Mouse (Mus musculus): ENCODE data around the gene 1600014C10Rik.

1600014C10Rik gene

GRCm38 (mm10) chr7:38176056-38176455 lies 7.0 kb upstream of the 1600014C10Rik start:
- Histone ChIP-seq H3K36me3 (ENCODE audit: insufficient read depth, low read length) (no peaks in the 10 kb centered on the region), H3K4me3 (replicated peaks; ENCODE audit: low read length) (no peak overlapping the region), H3K9me3 (ENCODE audit: low read length) (0 out of 2 replicates have a peak, but pooled peaks cover 3% of the 10 kb centered on the region), H3K4me1 (replicated peaks; ENCODE audit: low read depth, low read length) (peaks cover 42% of the 10 kb centered on the region), H3K27me3 (ENCODE audit: insufficient read depth, low read length) (peaks cover 42% of the 10 kb centered on the region)
- no peak for TF ChIP-seq NANOG (IDR thresholded peaks at IDR 0.05; ENCODE audit: borderline replicate concordance, low read length)
- no peak for TF ChIP-seq CTCF (conservative IDR thresholded peaks at IDR 0.05; ENCODE audit: low read length)

- H3K4me1 ChIP-seq (replicated peaks; ENCODE audit: low read depth, low read length): peaks cover 29% of the 10 kb centered on the region
- no peaks in the 10 kb centered on the region for H3K36me3 ChIP-seq (ENCODE audit: insufficient read depth, low read length)
- TF ChIP-seq CTCF (conservative IDR thresholded peaks at IDR 0.05; ENCODE audit: low read length) (no peak), POU5F1 (IDR thresholded peaks at IDR 0.05; ENCODE audit: borderline replicate concordance, low read length) (no peak), NANOG (IDR thresholded peaks at IDR 0.05; ENCODE audit: borderline replicate concordance, low read length) (no peak)
- peaks cover 25% of the 10 kb centered on the region for H3K27me3 ChIP-seq (ENCODE audit: insufficient read depth, low read length)
- H3K9me3 ChIP-seq (ENCODE audit: low read length): no peaks in the 10 kb centered on the region
- H3K4me3 ChIP-seq (replicated peaks; ENCODE audit: low read length): no peak overlapping the region
Observed at GRCm38 (mm10) chr7:38179896-38180295, 3.1 kb upstream of the 1600014C10Rik start.

GRCm38 (mm10) chr7:38181366-38181765 lies 1.7 kb upstream of the 1600014C10Rik start:
- no peaks in the 10 kb centered on the region for H3K9me3 ChIP-seq (ENCODE audit: low read length)
- TF ChIP-seq POU5F1 (IDR thresholded peaks at IDR 0.05; ENCODE audit: borderline replicate concordance, low read length) (no peak), NANOG (IDR thresholded peaks at IDR 0.05; ENCODE audit: borderline replicate concordance, low read length) (no peak), CTCF (conservative IDR thresholded peaks at IDR 0.05; ENCODE audit: low read length) (no peak)
- no peaks in the 10 kb centered on the region for H3K36me3 ChIP-seq (ENCODE audit: insufficient read depth, low read length)
- H3K4me3 ChIP-seq (replicated peaks; ENCODE audit: low read length): no peak overlapping the region
- H3K4me1 ChIP-seq (replicated peaks; ENCODE audit: low read depth, low read length): peaks cover 33% of the 10 kb centered on the region
- peaks cover 13% of the 10 kb centered on the region; the same call in 1 of the 2 replicates for H3K27me3 ChIP-seq (ENCODE audit: insufficient read depth, low read length)

- Histone ChIP-seq H3K36me3 (ENCODE audit: insufficient read depth, low read length) (no peaks in the 10 kb centered on the region), H3K27me3 (ENCODE audit: insufficient read depth, low read length) (peaks cover 8% of the 10 kb centered on the region; the same call in 1 of the 2 replicates), H3K4me3 (replicated peaks; ENCODE audit: low read length) (peak overlapping the region; percentile 85), H3K4me1 (replicated peaks; ENCODE audit: low read depth, low read length) (peaks cover 33% of the 10 kb centered on the region), H3K9me3 (ENCODE audit: low read length) (no peaks in the 10 kb centered on the region)
- TF ChIP-seq POU5F1 (IDR thresholded peaks at IDR 0.05; ENCODE audit: borderline replicate concordance, low read length) (no peak), CTCF (conservative IDR thresholded peaks at IDR 0.05; ENCODE audit: low read length) (peak; percentile 88)
Observed at GRCm38 (mm10) chr7:38182596-38182961, 438 bp upstream of the 1600014C10Rik start.

GRCm38 (mm10) chr7:38183709-38184417 lies 846 bp downstream of the 1600014C10Rik start:
- H3K4me1 ChIP-seq (replicated peaks; ENCODE audit: low read depth, low read length): peaks cover 33% of the 10 kb centered on the region
- peaks cover 8% of the 10 kb centered on the region; the same call in 1 of the 2 replicates for H3K27me3 ChIP-seq (ENCODE audit: insufficient read depth, low read length)
- TF ChIP-seq CTCF (conservative IDR thresholded peaks at IDR 0.05; ENCODE audit: low read length) (no peak), POU5F1 (IDR thresholded peaks at IDR 0.05; ENCODE audit: borderline replicate concordance, low read length) (no peak), NANOG (IDR thresholded peaks at IDR 0.05; ENCODE audit: borderline replicate concordance, low read length) (no peak)
- H3K36me3 ChIP-seq (ENCODE audit: insufficient read depth, low read length): peaks cover 3% of the 10 kb centered on the region; the same call in 1 of the 2 replicates
- H3K9me3 ChIP-seq (ENCODE audit: low read length): no peaks in the 10 kb centered on the region
- peak overlapping the region; percentile 85 for H3K4me3 ChIP-seq (replicated peaks; ENCODE audit: low read length)

- Histone ChIP-seq H3K4me3 (replicated peaks; ENCODE audit: low read length) (peak overlapping the region; percentile 85), H3K36me3 (ENCODE audit: insufficient read depth, low read length) (peaks cover 3% of the 10 kb centered on the region; the same call in 1 of the 2 replicates), H3K27me3 (ENCODE audit: insufficient read depth, low read length) (peaks cover 8% of the 10 kb centered on the region; the same call in 1 of the 2 replicates), H3K4me1 (replicated peaks; ENCODE audit: low read depth, low read length) (peaks cover 36% of the 10 kb centered on the region), H3K9me3 (ENCODE audit: low read length) (no peaks in the 10 kb centered on the region)
- TF ChIP-seq NANOG (IDR thresholded peaks at IDR 0.05; ENCODE audit: borderline replicate concordance, low read length): no peak
- no peak for TF ChIP-seq POU5F1 (IDR thresholded peaks at IDR 0.05; ENCODE audit: borderline replicate concordance, low read length)
- no peak for TF ChIP-seq CTCF (conservative IDR thresholded peaks at IDR 0.05; ENCODE audit: low read length)
Observed at GRCm38 (mm10) chr7:38184418-38184745, 1.4 kb downstream of the 1600014C10Rik start.

GRCm38 (mm10) chr7:38184786-38185185 lies 1.8 kb downstream of the 1600014C10Rik start:
- Histone ChIP-seq H3K4me3 (replicated peaks; ENCODE audit: low read length) (no peak overlapping the region; the same call in 1 of the 2 replicates), H3K9me3 (ENCODE audit: low read length) (no peaks in the 10 kb centered on the region), H3K4me1 (replicated peaks; ENCODE audit: low read depth, low read length) (peaks cover 36% of the 10 kb centered on the region), H3K27me3 (ENCODE audit: insufficient read depth, low read length) (peaks cover 7% of the 10 kb centered on the region; the same call in 1 of the 2 replicates), H3K36me3 (ENCODE audit: insufficient read depth, low read length) (peaks cover 3% of the 10 kb centered on the region; the same call in 1 of the 2 replicates)
- TF ChIP-seq NANOG (IDR thresholded peaks at IDR 0.05; ENCODE audit: borderline replicate concordance, low read length) (no peak), POU5F1 (IDR thresholded peaks at IDR 0.05; ENCODE audit: borderline replicate concordance, low read length) (no peak), CTCF (conservative IDR thresholded peaks at IDR 0.05; ENCODE audit: low read length) (no peak)

GRCm38 (mm10) chr7:38186861-38187260 lies 3.8 kb downstream of the 1600014C10Rik start:
- no peaks in the 10 kb centered on the region; the same call in 1 of the 2 replicates for H3K27me3 ChIP-seq (ENCODE audit: insufficient read depth, low read length)
- no peaks in the 10 kb centered on the region for H3K9me3 ChIP-seq (ENCODE audit: low read length)
- H3K4me3 ChIP-seq (replicated peaks; ENCODE audit: low read length): no peak overlapping the region
- H3K4me1 ChIP-seq (replicated peaks; ENCODE audit: low read depth, low read length): peaks cover 45% of the 10 kb centered on the region
- no peak for TF ChIP-seq CTCF (conservative IDR thresholded peaks at IDR 0.05; ENCODE audit: low read length)
- no peak for TF ChIP-seq POU5F1 (IDR thresholded peaks at IDR 0.05; ENCODE audit: borderline replicate concordance, low read length)
- no peak for TF ChIP-seq NANOG (IDR thresholded peaks at IDR 0.05; ENCODE audit: borderline replicate concordance, low read length)
- H3K36me3 ChIP-seq (ENCODE audit: insufficient read depth, low read length): peaks cover 3% of the 10 kb centered on the region; the same call in 1 of the 2 replicates
